Mouse (Mus musculus): Measurements from ENCODE around the gene Pard3b. TPM values are rescaled to one million over a fixed set of nuclear protein-coding genes. Genes with fewer than 3 reads are reported as not detected.

Gene Pard3b
- polyA plus RNA-seq, 1 experiment from 2014 or later, result 12.3 TPM

- Histone ChIP-seq H3K9ac (ENCODE audit: low read length) (no peak overlapping the region), H3K4me1 (replicated peaks; ENCODE audit: control insufficient read depth, insufficient read depth, low read length) (peaks cover 3% of the 10 kb centered on the region; the same call in 1 of the 2 replicates), H3K36me3 (ENCODE audit: control insufficient read depth, insufficient read depth, low read length) (no peaks in the 10 kb centered on the region), H3K4me2 (ENCODE audit: low read depth, low read length) (no peak overlapping the region), H3K9me3 (ENCODE audit: control insufficient read depth, low read length) (no peaks in the 10 kb centered on the region), H3K27ac (ENCODE audit: low read length) (no peak overlapping the region), H3K27me3 (ENCODE audit: control insufficient read depth, insufficient read depth, low read depth, low read length) (no peaks in the 10 kb centered on the region; the same call in 1 of the 2 replicates), H3K4me3 (ENCODE audit: low read length) (no peak overlapping the region)
- no peak for ATAC-seq (ENCODE audit: low read depth)
- 57% methylated on average over 8 of the region's 8 CpGs for WGBS
These were observed 1048.9 kb downstream of the Pard3b start for GRCm38 (mm10) chr1:62687511-62687910.

- H3K27me3 ChIP-seq (ENCODE audit: control insufficient read depth, insufficient read depth, low read depth, low read length), result no peaks in the 10 kb centered on the region; the same call in 1 of the 2 replicates
- H3K4me2 ChIP-seq (ENCODE audit: low read depth, low read length), result no peak overlapping the region
- no peak overlapping the region for H3K4me3 ChIP-seq (ENCODE audit: low read length)
- no peaks in the 10 kb centered on the region for H3K9me3 ChIP-seq (ENCODE audit: control insufficient read depth, low read length)
- H3K36me3 ChIP-seq (ENCODE audit: control insufficient read depth, insufficient read depth, low read length), result no peaks in the 10 kb centered on the region
- no peak overlapping the region for H3K27ac ChIP-seq (ENCODE audit: low read length)
- ATAC-seq (ENCODE audit: low read depth), result no peak
- peaks cover 4% of the 10 kb centered on the region; the same call in 1 of the 2 replicates for H3K4me1 ChIP-seq (replicated peaks; ENCODE audit: control insufficient read depth, insufficient read depth, low read length)
- no peak overlapping the region for H3K9ac ChIP-seq (ENCODE audit: low read length)
- WGBS, result 83% methylated on average over 6 of the region's 6 CpGs
These were observed 1052.6 kb downstream of the Pard3b start for GRCm38 (mm10) chr1:62691175-62691574.

All from lung, embryonic 16.5 days (tissue).